Mouse (Mus musculus) embryonic fibroblast, embryonic 13.5 days (primary cell): ENCODE data around the gene Gfer.

Experiments
- CTCF ChIP-seq: IDR thresholded peaks from 2 replicates; pipeline ENCODE4 v1.5.1; 2011; ENCODE audit warnings: mild to moderate bottlenecking, control low read depth, low read length, moderate library complexity, borderline replicate concordance; ENCODE audit not compliant: insufficient read depth
- POLR2A ChIP-seq: IDR thresholded peaks from 2 replicates; pipeline ENCODE4 v1.6.1; 2011; ENCODE audit warnings: low read depth, mild to moderate bottlenecking, control low read depth, low read length, moderate library complexity

DNA sequence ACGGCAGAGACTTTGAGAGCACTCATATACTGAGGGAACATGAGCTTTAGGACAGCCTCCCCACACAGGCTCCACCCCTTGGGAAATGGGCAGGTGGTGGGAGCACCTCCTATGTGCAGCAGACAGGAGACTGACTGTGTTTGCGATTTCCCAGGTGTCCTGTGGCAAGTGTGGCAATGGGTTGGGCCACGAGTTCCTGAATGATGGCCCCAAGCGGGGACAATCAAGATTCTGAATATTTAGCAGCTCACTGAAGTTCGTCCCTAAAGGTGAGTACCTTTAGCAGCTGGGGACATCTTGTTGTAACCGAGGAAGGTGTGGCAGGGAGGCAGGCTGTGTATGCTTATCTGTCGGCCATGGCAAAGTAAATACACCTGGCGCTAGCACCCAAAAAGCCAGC is 44.0 kb upstream of the Gfer start:
- no peak for TF ChIP-seq POLR2A
- TF ChIP-seq CTCF, result no peak
